Mouse (Mus musculus): ENCODE data around the gene Cpne4.

DNA sequence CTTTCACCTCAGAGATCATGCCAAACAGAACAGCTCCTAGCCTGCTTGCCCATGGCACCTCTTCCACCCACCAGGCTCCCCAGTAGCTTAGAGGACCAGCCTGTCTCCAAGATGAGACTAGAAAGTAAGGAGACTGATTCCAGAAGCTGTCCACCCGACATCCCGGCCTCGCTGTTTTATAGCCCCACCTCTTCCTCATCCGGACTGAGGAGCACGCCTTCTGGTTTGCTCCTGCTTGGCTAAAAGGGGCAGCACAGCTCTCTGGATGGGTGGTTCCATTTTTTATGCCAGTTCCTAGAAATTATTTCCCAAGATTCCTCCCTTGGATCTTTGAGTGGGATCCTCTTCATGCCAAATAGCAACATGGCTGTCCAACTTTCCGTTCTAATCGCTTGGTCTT is 486.6 kb downstream of the Cpne4 start:
- TF ChIP-seq SMC3 (IDR thresholded peaks at IDR 0.05; ENCODE audit: low read depth, low read length) (no peak), POLR2A (IDR thresholded peaks at IDR 0.05; ENCODE audit: control insufficient read depth in 1 of 2, insufficient read depth in 1 of 2, low read depth in 1 of 2, low read length in 2 of 2, poor library complexity in 1 of 2) (no peak), ZC3H11A (IDR thresholded peaks at IDR 0.05; ENCODE audit: low read depth, low read length) (no peak), ZKSCAN1 (IDR thresholded peaks at IDR 0.05; ENCODE audit: low read depth, low read length) (no peak), ETS1 (IDR thresholded peaks at IDR 0.05; ENCODE audit: low read depth, low read length) (no peak), MAZ (IDR thresholded peaks at IDR 0.05; ENCODE audit: low read depth, low read length) (no peak), CTCF (IDR thresholded peaks at IDR 0.05 in 2 of 3, conservative IDR thresholded peaks at IDR 0.05 in 1 of 3; ENCODE audit: control insufficient read depth in 1 of 3, insufficient read depth in 1 of 3, low read depth in 2 of 3, low read length in 3 of 3, poor library complexity in 1 of 3, severe bottlenecking in 1 of 3) (no peak), GABPA (IDR thresholded peaks at IDR 0.05; ENCODE audit: low read depth, low read length) (no peak), CHD2 (IDR thresholded peaks at IDR 0.05; ENCODE audit: low read length) (no peak), ZNF384 (IDR thresholded peaks at IDR 0.05; ENCODE audit: low read depth, low read length) (no peak), USF1 (IDR thresholded peaks at IDR 0.05; ENCODE audit: low read depth, low read length) (no peak), GATA1 (IDR thresholded peaks at IDR 0.05; ENCODE audit: low read depth, low read length) (no peak), BHLHE40 (IDR thresholded peaks at IDR 0.05; ENCODE audit: borderline replicate concordance, low read depth, low read length) (no peak)

Measured in MEL (cell line).